Mouse (Mus musculus) spleen, postnatal 36 days (tissue): ENCODE results near the gene Gm14459.
"Not testable (repeated sequence)": the region's sequence is repeated elsewhere in the genome, so short reads cannot be mapped to it uniquely, and the experiment has no call there.

Source experiments
- DNase-seq, 2 experiments: peaks; one replicate each; pipeline ENCODE4 v3.0.0; 2022; ENCODE audit warnings: low spot score in 2 of 2, mixed read lengths in 1 of 2

Gm14459 gene

GRCm38 (mm10) chrX:8524854-8525253 is at the start of gene Gm14459:
TSS of gene Gm14459 (minus strand) at chrX:8524954.
- no peak for DNase-seq

GRCm38 (mm10) chrX:8548155-8548554 is 23.4 kb upstream of the Gm14459 start, which contains the start of gene Ssxb6:
TSS of gene Ssxb6 (minus strand) at chrX:8548255.
- not testable (repeated sequence) for DNase-seq
